Mouse (Mus musculus) lung, postnatal 0 days (tissue): ENCODE measurements at regions not wholly inside any gene's neighbourhood (a gene's known extent, or its start where the extent isn't known, plus 50 kb on each side); places are given as distances from the start of the nearest gene placed in this dataset.

Experiments
- CTCF ChIP-seq: IDR thresholded peaks from 2 replicates; pipeline ENCODE4 v1.5.1; 2016; ENCODE audit warnings: antibody characterized with exemption, mild to moderate bottlenecking
- EP300 ChIP-seq: IDR thresholded peaks from 2 replicates; pipeline ENCODE4 v1.6.1; 2016; ENCODE audit warnings: antibody characterized with exemption, mild to moderate bottlenecking, control low read depth

DNA sequence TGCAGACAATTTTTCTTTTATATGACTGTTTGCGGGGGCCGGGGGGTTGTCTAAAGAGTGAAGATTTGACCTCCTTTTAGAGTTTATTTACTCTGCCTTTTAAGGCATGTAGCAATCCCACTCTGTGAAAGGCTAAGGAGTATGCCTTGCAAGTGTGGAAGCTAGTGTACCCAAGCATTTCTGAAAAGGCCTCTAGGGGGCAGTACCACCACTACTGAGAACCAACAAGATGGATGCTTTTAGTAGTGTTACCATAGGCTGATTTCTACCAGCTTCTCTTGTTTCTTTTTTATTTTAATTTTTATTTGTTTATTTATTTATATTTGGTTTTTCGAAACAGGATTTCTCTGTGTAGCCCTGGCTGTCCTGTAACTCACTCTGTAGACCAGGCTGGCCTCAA is 110.9 kb upstream of the Hmga2 start:
- TF ChIP-seq EP300: no peak
- TF ChIP-seq CTCF: peak; percentile 68
